Mouse (Mus musculus) lung, postnatal 0 days (tissue): ENCODE results near the gene Ndel1. TPM values are rescaled to one million over a fixed set of nuclear protein-coding genes. Genes with fewer than 3 reads are reported as not detected.

Experiments used
- ATAC-seq: fragments of 200-750 bp; cut with Nextera tagmentation; 2 replicates; pipeline ENCODE4 v1.8.0; 2017; ENCODE audit warnings: moderate library complexity
- DNase-seq: peaks from one replicate; pipeline ENCODE4 v3.0.0-alpha.2; 2016; ENCODE audit warnings: low spot score
- H3K27ac ChIP-seq: fragments of 300-500 bp; sonication (generic); 2 replicates; pipeline ENCODE4 v1.5.1; 2014; ENCODE audit warnings: antibody characterized with exemption, mild to moderate bottlenecking, low read length, mixed read lengths
- H3K27me3 ChIP-seq: fragments of 300-500 bp; sonication (generic); replicated peaks from 2 replicates; pipeline ENCODE4 v1.6.1; 2014; ENCODE audit warnings: low read length, mixed read lengths; ENCODE audit not compliant: insufficient read depth
- H3K36me3 ChIP-seq: fragments of 300-500 bp; sonication (generic); 2 replicates; pipeline ENCODE4 v1.6.1; 2014; ENCODE audit warnings: low read length, mixed read lengths; ENCODE audit not compliant: insufficient read depth
- H3K4me1 ChIP-seq: fragments of 300-500 bp; sonication (generic); 2 replicates; pipeline ENCODE4 v1.6.1; 2014; ENCODE audit warnings: antibody characterized with exemption, low read depth, low read length, mixed read lengths; ENCODE audit not compliant: insufficient read depth
- H3K4me2 ChIP-seq: fragments of 300-500 bp; sonication (generic); replicated peaks from 2 replicates; pipeline ENCODE4 v1.6.1; 2014; ENCODE audit warnings: low read depth, mild to moderate bottlenecking, low read length, moderate library complexity, mixed read lengths
- H3K4me3 ChIP-seq: fragments of 300-500 bp; sonication (generic); 2 replicates; pipeline ENCODE4 v1.5.1; 2014; ENCODE audit warnings: low read depth, low read length
- H3K9ac ChIP-seq: fragments of 300-500 bp; sonication (generic); replicated peaks from 2 replicates; pipeline ENCODE4 v1.6.1; 2014; ENCODE audit warnings: low read depth, mild to moderate bottlenecking
- H3K9me3 ChIP-seq: fragments of 300-500 bp; sonication (generic); 2 replicates; pipeline ENCODE4 v1.6.1; 2016; ENCODE audit warnings: low read length, mixed read lengths
- CTCF ChIP-seq: IDR thresholded peaks from 2 replicates; pipeline ENCODE4 v1.5.1; 2016; ENCODE audit warnings: antibody characterized with exemption, mild to moderate bottlenecking
- EP300 ChIP-seq: IDR thresholded peaks from 2 replicates; pipeline ENCODE4 v1.6.1; 2016; ENCODE audit warnings: antibody characterized with exemption, mild to moderate bottlenecking, control low read depth
- WGBS: fragments of 180-500 bp; shearing (Covaris S2); extraction: QIAGEN DNeasy Blood & Tissue Kit; methylation state at CpG from one replicate; pipeline ENCODE4 v1.1.7; 2014; 5-methylcytosine and 5-hydroxymethylcytosine counted together
- polyA plus RNA-seq: library from polyadenylated mRNA; unstranded; fragments of >200 nt; fragmentation: Nextera tagmentation; extraction: Ambion mirVana; gene quantifications from 2 replicates; pipeline ENCODE4 v1.2.1, GENCODE M21; 2015

Ndel1 gene
- polyA plus RNA-seq, 1 experiment from 2014 or later, result 79.1 TPM

- under 1% methylated on average over 10 of the region's 10 CpGs for WGBS
- TF ChIP-seq CTCF (no peak), EP300 (no peak)
- peak overlapping the region; percentile 91; the same call in 1 of the 2 replicates for H3K27ac ChIP-seq
Measured at GRCm38 (mm10) chr11:68902047-68902364, 30.3 kb upstream of the Ndel1 start.

GRCm38 (mm10) chr11:68901351-68902046, 29.8 kb upstream of the Ndel1 start, which contains the start of gene Rpl26:
Rpl26 (plus strand) TSS chr11:68901583.
- Histone ChIP-seq H3K4me1 (no peaks in the 10 kb centered on the region), H3K27me3 (no peaks in the 10 kb centered on the region), H3K9ac (peak within 1 kb of the TSS; percentile 97), H3K4me2 (peak within 1 kb of the TSS; percentile 74), H3K36me3 (peaks cover 11% of the 10 kb centered on the region; the same call in 1 of the 2 replicates), H3K4me3 (peak within 1 kb of the TSS; percentile 88), H3K9me3 (no peaks in the 10 kb centered on the region), H3K27ac (peak within 1 kb of the TSS; percentile 91)
- DNase-seq (peak; percentile 99), ATAC-seq (peak; percentile 90)
- WGBS, result under 1% methylated on average over 52 of the region's 52 CpGs
- TF ChIP-seq CTCF, result peak; percentile 98
- TF ChIP-seq EP300, result peak; percentile 96

More at GRCm38 (mm10) chr11:68902047-68902364, 30.3 kb upstream of the Ndel1 start:
- Histone ChIP-seq H3K4me1 (no peaks in the 10 kb centered on the region), H3K27me3 (no peaks in the 10 kb centered on the region), H3K36me3 (peaks cover 11% of the 10 kb centered on the region; the same call in 1 of the 2 replicates), H3K4me2 (peak overlapping the region; percentile 74), H3K4me3 (peak overlapping the region; percentile 88), H3K9me3 (no peaks in the 10 kb centered on the region), H3K9ac (peak overlapping the region; percentile 97)
- DNase-seq (no peak), ATAC-seq (no peak)

GRCm38 (mm10) chr11:68900519-68901350, 29.1 kb upstream of the Ndel1 start:
- WGBS, result 26% methylated on average over 31 of the region's 31 CpGs
- peak overlapping the region; percentile 74 for H3K4me2 ChIP-seq
- no peak overlapping the region for H3K27ac ChIP-seq
- H3K36me3 ChIP-seq, result peaks cover 11% of the 10 kb centered on the region; the same call in 1 of the 2 replicates
- no peaks in the 10 kb centered on the region for H3K9me3 ChIP-seq
- no peak for TF ChIP-seq CTCF
- no peak for TF ChIP-seq EP300
- H3K9ac ChIP-seq, result no peak overlapping the region
- DNase-seq, result no peak
- H3K27me3 ChIP-seq, result no peaks in the 10 kb centered on the region
- H3K4me1 ChIP-seq, result no peaks in the 10 kb centered on the region
- no peak for ATAC-seq
- peak overlapping the region; percentile 88; the same call in 1 of the 2 replicates for H3K4me3 ChIP-seq

GRCm38 (mm10) chr11:68899815-68900214, 28.2 kb upstream of the Ndel1 start:
- ATAC-seq, result no peak

GRCm38 (mm10) chr11:68898790-68899189, 27.1 kb upstream of the Ndel1 start:
- Histone ChIP-seq H3K36me3 (peaks cover 8% of the 10 kb centered on the region; the same call in 1 of the 2 replicates), H3K4me1 (no peaks in the 10 kb centered on the region), H3K9ac (no peak overlapping the region), H3K27ac (no peak overlapping the region), H3K4me2 (no peak overlapping the region), H3K27me3 (no peaks in the 10 kb centered on the region), H3K9me3 (no peaks in the 10 kb centered on the region), H3K4me3 (no peak overlapping the region)
- ATAC-seq (no peak), DNase-seq (no peak)
- TF ChIP-seq CTCF (no peak), EP300 (no peak)
- 67% methylated on average over 6 of the region's 6 CpGs for WGBS

More at GRCm38 (mm10) chr11:68899815-68900214, 28.2 kb upstream of the Ndel1 start:
- DNase-seq, result no peak
- no peak for TF ChIP-seq EP300
- no peak for TF ChIP-seq CTCF
- Histone ChIP-seq H3K27ac (no peak overlapping the region), H3K9ac (no peak overlapping the region), H3K36me3 (peaks cover 11% of the 10 kb centered on the region; the same call in 1 of the 2 replicates), H3K27me3 (no peaks in the 10 kb centered on the region), H3K4me3 (no peak overlapping the region), H3K4me1 (no peaks in the 10 kb centered on the region), H3K4me2 (no peak overlapping the region), H3K9me3 (no peaks in the 10 kb centered on the region)
- 83% methylated on average over 8 of the region's 8 CpGs for WGBS

GRCm38 (mm10) chr11:68897838-68898237, 26.2 kb upstream of the Ndel1 start:
- no peaks in the 10 kb centered on the region; the same call in 1 of the 2 replicates for H3K36me3 ChIP-seq

More at GRCm38 (mm10) chr11:68897838-68898237, 26.2 kb upstream of the Ndel1 start:
- DNase-seq (no peak), ATAC-seq (no peak)
- Histone ChIP-seq H3K4me3 (no peak overlapping the region), H3K27me3 (no peaks in the 10 kb centered on the region), H3K9me3 (no peaks in the 10 kb centered on the region), H3K27ac (no peak overlapping the region), H3K4me1 (no peaks in the 10 kb centered on the region), H3K9ac (no peak overlapping the region), H3K4me2 (no peak overlapping the region)
- WGBS, result 56% methylated on average over 6 of the region's 6 CpGs
- TF ChIP-seq CTCF, result no peak
- no peak for TF ChIP-seq EP300
